Mouse (Mus musculus) natural killer cell, adult 2 months (primary cell): Measurements from ENCODE around the gene Necab3.

Experiments
- DNase-seq, 2 experiments: peaks; one replicate each; pipeline ENCODE4 v3.0.0; 2022; ENCODE audit warnings: low spot score in 2 of 2

The Necab3 gene

GRCm38 (mm10) chr2:154541630-154542029 lies 17.1 kb downstream of the Necab3 start:
- DNase-seq = no peak

DNA sequence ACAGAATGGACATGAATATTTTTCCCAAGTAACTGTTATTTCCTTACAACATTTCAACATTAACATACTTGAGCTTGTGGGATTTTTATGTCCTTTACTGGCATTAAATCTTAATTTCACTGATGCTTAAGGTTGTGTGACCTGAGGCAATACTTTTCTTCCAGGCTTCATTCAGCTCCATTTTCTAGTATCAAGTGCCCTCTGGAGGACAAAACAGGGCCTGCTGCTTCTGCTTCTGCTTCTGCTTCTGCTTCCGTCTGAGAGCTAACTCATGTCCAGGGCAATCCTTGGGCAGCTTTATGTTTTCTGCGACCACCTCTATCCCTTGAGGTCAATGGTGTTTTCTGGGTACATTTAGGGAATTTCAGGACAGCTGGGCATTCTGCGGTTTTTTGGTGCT lies 19.0 kb downstream of the Necab3 start:
- DNase-seq = no peak

GRCm38 (mm10) chr2:154538710-154539109 lies 20.0 kb downstream of the Necab3 start:
- no peak for DNase-seq

- DNase-seq = no peak
Observed at GRCm38 (mm10) chr2:154538310-154538709, 20.4 kb downstream of the Necab3 start.

GRCm38 (mm10) chr2:154534704-154535270 lies 23.9 kb downstream of the Necab3 start:
- no peak for DNase-seq

DNA sequence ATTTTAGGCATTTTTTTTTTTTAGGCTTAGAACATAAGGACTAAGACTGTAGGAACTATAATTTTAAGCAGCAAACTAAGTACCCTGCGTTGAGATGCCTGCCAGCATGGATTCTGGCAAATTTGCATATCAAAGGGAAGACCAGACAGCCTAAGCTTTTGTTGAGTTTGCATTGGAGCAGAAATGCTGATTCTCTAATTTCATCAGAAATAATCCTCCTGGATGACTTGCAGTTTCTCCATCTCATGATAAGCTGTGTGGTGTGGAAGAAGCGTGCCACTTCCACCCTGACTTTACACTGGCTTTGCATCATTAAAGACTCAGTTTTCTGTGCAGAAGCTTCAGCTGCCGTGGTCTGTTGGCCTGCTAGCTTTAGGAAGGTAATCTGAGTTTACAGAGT lies 25.8 kb downstream of the Necab3 start:
- DNase-seq = no peak

GRCm38 (mm10) chr2:154526531-154526930 lies 32.2 kb downstream of the Necab3 start:
- no peak for DNase-seq

DNA sequence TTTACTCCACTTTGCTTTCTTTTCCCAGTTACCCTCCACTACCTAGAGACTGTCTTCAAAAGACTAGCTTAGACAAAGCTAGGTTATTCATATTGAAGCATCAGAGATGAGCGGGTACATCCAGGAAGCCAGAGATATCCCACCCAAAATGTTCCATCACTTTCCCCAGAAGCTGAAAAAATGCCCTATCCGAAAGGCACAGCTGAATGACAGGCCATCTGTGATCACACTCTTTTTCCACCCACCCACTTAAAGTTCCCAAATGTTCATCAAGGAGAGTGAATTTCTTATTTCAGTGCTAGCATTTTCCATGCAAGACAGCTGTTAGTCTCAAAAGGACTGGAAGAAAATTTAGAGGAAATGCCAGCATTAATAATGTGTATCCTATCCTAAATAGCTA lies 33.4 kb downstream of the Necab3 start:
- no peak for DNase-seq

DNA sequence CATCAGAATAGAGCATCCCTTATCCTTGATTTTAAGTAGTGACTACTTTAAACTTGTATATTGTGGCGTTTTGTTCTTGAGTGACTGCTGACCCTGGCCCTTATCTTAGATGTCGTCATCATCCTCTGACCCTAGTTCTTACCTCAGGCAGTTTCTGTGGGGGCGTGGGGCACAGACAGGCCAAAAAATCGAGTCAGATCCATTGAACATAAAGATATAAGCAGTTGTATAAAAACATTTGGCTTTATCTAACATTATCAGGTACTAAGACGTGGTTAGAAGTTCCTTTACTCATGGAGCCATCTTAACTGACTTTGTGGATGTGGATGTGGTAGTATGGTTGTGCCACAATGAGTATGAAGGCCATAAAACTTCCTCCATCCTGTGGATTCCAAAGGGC lies 36.4 kb downstream of the Necab3 start:
- no peak for DNase-seq

DNA sequence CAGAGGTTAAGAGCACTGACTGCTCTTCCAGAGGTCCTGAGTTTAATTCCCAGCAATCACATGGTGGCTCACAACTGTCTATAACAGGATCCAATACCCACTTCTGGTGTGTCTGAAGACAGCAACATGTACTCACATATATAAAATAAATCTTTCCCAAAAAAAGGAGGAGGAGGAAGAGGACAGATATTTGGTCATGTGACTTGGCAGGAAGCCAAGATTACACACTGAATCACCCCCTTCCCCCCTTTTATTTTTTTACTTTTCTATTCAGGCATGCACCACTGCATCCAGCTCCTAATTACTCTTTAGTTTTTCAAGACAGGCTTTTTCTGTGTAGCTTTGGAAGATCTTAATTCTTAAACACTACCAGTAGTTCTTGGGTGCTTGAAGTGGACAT lies 37.2 kb downstream of the Necab3 start:
- no peak for DNase-seq

DNA sequence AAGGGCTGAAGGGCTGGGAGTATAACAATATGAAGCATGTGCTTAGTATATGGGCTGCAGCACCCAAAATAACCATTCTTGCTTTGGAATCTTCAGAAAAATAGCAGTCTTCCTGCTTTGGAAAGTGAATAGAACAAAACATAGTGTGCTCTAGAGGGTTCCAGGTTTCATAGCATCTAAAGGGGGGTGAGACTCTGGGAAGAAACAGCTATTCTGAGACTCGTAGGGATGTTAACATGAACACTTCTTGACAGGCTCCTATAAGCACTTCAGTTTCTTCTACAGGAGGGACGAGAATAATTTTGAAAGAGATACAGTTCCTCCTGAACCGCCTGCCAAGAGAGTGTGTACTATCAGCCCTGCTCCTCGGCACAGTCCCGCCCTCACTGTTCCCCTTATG lies 41.3 kb downstream of the Necab3 start:
- no peak for DNase-seq

GRCm38 (mm10) chr2:154516944-154517343 lies 41.7 kb downstream of the Necab3 start:
- no peak for DNase-seq

DNA sequence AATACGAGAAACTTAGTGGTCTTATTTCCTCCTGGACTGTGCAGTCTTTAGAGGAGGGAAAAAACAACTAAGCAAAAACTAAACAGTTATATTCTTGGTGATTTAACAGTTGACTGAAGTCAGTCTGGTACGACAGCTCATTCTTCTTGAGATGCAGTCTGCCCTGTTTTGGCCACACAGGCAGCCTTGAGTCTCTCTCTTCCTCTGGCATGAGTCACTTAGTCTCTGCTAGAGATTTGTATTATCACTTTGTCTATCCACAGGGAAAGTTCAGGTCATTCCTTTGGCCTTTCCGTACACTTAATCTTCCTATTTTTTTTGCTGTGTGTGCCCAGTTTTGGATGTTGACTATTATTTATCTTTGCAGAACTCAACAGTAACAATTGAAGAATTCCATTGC lies 48.5 kb downstream of the Necab3 start:
- DNase-seq = no peak

- no peak for DNase-seq
Observed at GRCm38 (mm10) chr2:154508450-154508849, 50.2 kb downstream of the Necab3 start.

DNA sequence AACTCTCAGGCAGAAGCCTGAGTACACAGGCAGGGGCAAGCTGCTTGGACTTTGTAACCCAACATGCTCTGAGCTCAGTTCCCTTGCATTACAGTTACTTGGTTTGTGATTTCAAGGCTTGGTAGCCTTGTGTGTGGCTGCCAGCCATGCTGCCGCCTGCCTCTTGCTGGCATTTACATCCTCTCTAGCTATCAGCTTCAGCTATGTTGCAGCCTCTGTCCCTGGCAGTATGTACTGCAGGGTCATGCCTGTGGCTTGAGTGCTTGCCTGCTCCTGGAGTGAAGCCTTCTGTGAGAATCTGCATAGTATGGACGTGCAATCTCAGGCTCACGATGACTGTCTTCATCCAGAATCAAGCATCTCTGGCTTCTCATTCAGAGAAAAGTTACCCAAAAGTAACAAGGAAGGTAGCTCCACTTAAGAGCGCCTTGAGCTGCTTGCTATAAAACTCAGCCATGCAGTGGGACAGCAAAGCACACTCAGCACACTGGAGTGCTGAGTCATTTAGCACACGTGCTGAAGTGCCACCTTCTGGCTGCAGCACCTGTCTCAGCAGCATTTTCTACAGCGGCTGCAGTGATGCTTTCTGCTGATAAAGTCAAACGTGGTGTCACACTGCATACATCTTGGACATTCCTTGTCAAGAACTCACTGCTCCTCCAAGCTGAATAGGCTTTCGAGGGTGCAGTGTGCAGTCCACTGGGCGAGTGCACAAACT lies 51.0 kb downstream of the Necab3 start:
- no peak for DNase-seq

GRCm38 (mm10) chr2:154507076-154507475 lies 51.6 kb downstream of the Necab3 start:
- no peak for DNase-seq

DNA sequence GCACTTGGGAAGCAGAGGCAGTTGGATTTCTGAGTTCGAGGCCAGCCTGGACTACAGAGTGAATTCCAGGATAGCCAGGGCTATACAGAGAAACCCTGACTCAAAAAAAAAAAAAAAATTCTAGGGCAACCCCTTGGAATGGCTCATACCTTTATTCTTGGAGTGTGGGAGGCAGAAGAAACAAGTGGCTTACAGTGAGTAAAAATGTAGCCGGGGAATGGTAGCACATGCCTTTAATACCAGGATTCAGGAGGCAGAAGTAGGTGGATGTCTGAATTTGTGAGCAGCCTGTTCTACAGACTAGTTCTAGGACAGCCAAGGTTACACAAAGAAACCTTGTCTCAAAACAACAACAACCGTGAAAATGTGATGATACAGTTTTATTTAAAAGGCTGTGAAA lies 57.9 kb downstream of the Necab3 start:
- no peak for DNase-seq

GRCm38 (mm10) chr2:154499717-154500247 lies 58.9 kb downstream of the Necab3 start:
- no peak for DNase-seq

- DNase-seq = no peak
Observed at GRCm38 (mm10) chr2:154498571-154498970, 60.1 kb downstream of the Necab3 start.

- DNase-seq = no peak
Observed at GRCm38 (mm10) chr2:154495021-154495420, 63.7 kb downstream of the Necab3 start.
